Mouse (Mus musculus): Measurements from ENCODE around the gene Slc39a12. TPM values are rescaled to one million over a fixed set of nuclear protein-coding genes. Genes with fewer than 3 reads are reported as not detected.

The Slc39a12 gene
- total RNA-seq (2021) = 10 to 100 TPM; 28.1 to 31.1 TPM
- long read RNA-seq, transcript Slc39a12-201 (13 exons, 2,675 nt) = major isoform, 48 of 55 reads
- long read RNA-seq, partial matches to known transcripts = 3 of 55 reads
- long read RNA-seq, other reads (novel, unspliced or antisense) = 4 of 55 reads

GRCm38 (mm10) chr2:14388162-14388561 lies at the start of gene Slc39a12:
Gene Slc39a12 (plus strand): TSS chr2:14388316.
- no peak for DNase-seq (ENCODE audit: low spot score in 2 of 2)

GRCm38 (mm10) chr2:14341652-14342308 lies 46.3 kb upstream of the Slc39a12 start:
- DNase-seq (ENCODE audit: low spot score in 2 of 2) = peak; percentile 70 to 78

GRCm38 (mm10) chr2:14342309-14342839 lies 45.7 kb upstream of the Slc39a12 start:
- DNase-seq (ENCODE audit: low spot score in 2 of 2) = peak in 1 of 2 experiments; percentile 14

GRCm38 (mm10) chr2:14388856-14389255 lies 740 bp downstream of the Slc39a12 start:
- no peak for DNase-seq (ENCODE audit: low spot score in 2 of 2)

- DNase-seq (ENCODE audit: low spot score in 2 of 2) = no peak
These were observed 2.8 kb downstream of the Slc39a12 start for GRCm38 (mm10) chr2:14390900-14391299.

- no peak for DNase-seq (ENCODE audit: low spot score in 2 of 2)
These were observed 14.9 kb downstream of the Slc39a12 start for GRCm38 (mm10) chr2:14403000-14403399.

GRCm38 (mm10) chr2:14428987-14429386 lies 40.9 kb downstream of the Slc39a12 start:
- DNase-seq (ENCODE audit: low spot score in 2 of 2) = no peak

- DNase-seq (ENCODE audit: low spot score in 2 of 2) = no peak
These were observed 59.2 kb downstream of the Slc39a12 start for GRCm38 (mm10) chr2:14447322-14447721.

GRCm38 (mm10) chr2:14450866-14451265 lies 62.8 kb downstream of the Slc39a12 start:
- DNase-seq (ENCODE audit: low spot score in 2 of 2) = no peak

GRCm38 (mm10) chr2:14454946-14455631 lies 67.0 kb downstream of the Slc39a12 start:
- no peak for DNase-seq (ENCODE audit: low spot score in 2 of 2)

- DNase-seq (ENCODE audit: low spot score in 2 of 2) = no peak
These were observed 76.3 kb downstream of the Slc39a12 start for GRCm38 (mm10) chr2:14464438-14464837.

GRCm38 (mm10) chr2:14494132-14494531 lies 106.0 kb downstream of the Slc39a12 start:
- DNase-seq (ENCODE audit: low spot score in 2 of 2) = no peak

GRCm38 (mm10) chr2:14496150-14496549 lies 108.0 kb downstream of the Slc39a12 start:
- no peak for DNase-seq (ENCODE audit: low spot score in 2 of 2)

- DNase-seq (ENCODE audit: low spot score in 2 of 2) = no peak
These were observed 114.4 kb downstream of the Slc39a12 start for GRCm38 (mm10) chr2:14502482-14502881.

- no peak for DNase-seq (ENCODE audit: low spot score in 2 of 2)
These were observed 130.1 kb downstream of the Slc39a12 start for GRCm38 (mm10) chr2:14518237-14518636.

GRCm38 (mm10) chr2:14534325-14535077 lies 146.4 kb downstream of the Slc39a12 start:
- DNase-seq (ENCODE audit: low spot score in 2 of 2) = no peak

- no peak for DNase-seq (ENCODE audit: low spot score in 2 of 2)
These were observed 147.1 kb downstream of the Slc39a12 start for GRCm38 (mm10) chr2:14535246-14535671.

- peak in 1 of 2 experiments; percentile 14 for DNase-seq (ENCODE audit: low spot score in 2 of 2)
These were observed 149.7 kb downstream of the Slc39a12 start for GRCm38 (mm10) chr2:14537781-14538180.

GRCm38 (mm10) chr2:14543355-14543754 lies 155.2 kb downstream of the Slc39a12 start:
- peak in 1 of 2 experiments; percentile 18 for DNase-seq (ENCODE audit: low spot score in 2 of 2)

GRCm38 (mm10) chr2:14543773-14544172 lies 155.7 kb downstream of the Slc39a12 start:
- no peak for DNase-seq (ENCODE audit: low spot score in 2 of 2)
